Mouse (Mus musculus): ENCODE results near the gene Mrpl12.
A peak's percentile ranks its signal among the peaks of the same experiment; 100 is the strongest.

The Mrpl12 gene

GRCm38 (mm10) chr11:120484265-120484981 lies at the start of gene Mrpl12:
TSS of gene Mrpl12 (plus strand) at chr11:120484613.
- peak; percentile 85 to 87 for DNase-seq

GRCm38 (mm10) chr11:120437152-120437856 lies 47.1 kb upstream of the Mrpl12 start, which contains the start of gene Nploc4:
TSS of gene Nploc4 (minus strand) at chr11:120437708.
- peak; percentile 89 to 91 for DNase-seq

- no peak for DNase-seq
Measured at GRCm38 (mm10) chr11:120437857-120438385, 46.5 kb upstream of the Mrpl12 start.

- DNase-seq, result no peak
Measured at GRCm38 (mm10) chr11:120442344-120442743, 42.1 kb upstream of the Mrpl12 start, which contains the start of gene Tspan10. TSS of gene Tspan10 (plus strand) at chr11:120442644.

- no peak for DNase-seq
Measured at GRCm38 (mm10) chr11:120442765-120443280, 41.6 kb upstream of the Mrpl12 start.

- no peak for DNase-seq
Measured at GRCm38 (mm10) chr11:120444106-120444505, 40.3 kb upstream of the Mrpl12 start.

GRCm38 (mm10) chr11:120445475-120445874 lies 38.9 kb upstream of the Mrpl12 start:
- DNase-seq, result no peak

- no peak for DNase-seq
Measured at GRCm38 (mm10) chr11:120447179-120447578, 37.2 kb upstream of the Mrpl12 start.

- DNase-seq, result no peak
Measured at GRCm38 (mm10) chr11:120452246-120452645, 32.2 kb upstream of the Mrpl12 start.

GRCm38 (mm10) chr11:120453306-120453705 lies 31.1 kb upstream of the Mrpl12 start, which contains the start of gene Pde6g:
TSS of gene Pde6g (minus strand) at chr11:120453500.
- no peak for DNase-seq

- no peak for DNase-seq
Measured at GRCm38 (mm10) chr11:120454965-120455364, 29.4 kb upstream of the Mrpl12 start.

- no peak for DNase-seq
Measured at GRCm38 (mm10) chr11:120455413-120455812, 29.0 kb upstream of the Mrpl12 start.

GRCm38 (mm10) chr11:120457370-120457769 lies 27.0 kb upstream of the Mrpl12 start:
- DNase-seq, result no peak

- peak; percentile 72 to 75 for DNase-seq
Measured at GRCm38 (mm10) chr11:120457772-120458751, 26.4 kb upstream of the Mrpl12 start, which contains the start of the genes Oxld1 and Ccdc137. TSS of gene Oxld1 (minus strand) at chr11:120458068. TSS of gene Ccdc137 (plus strand) at chr11:120458115.

GRCm38 (mm10) chr11:120458847-120459597 lies 25.4 kb upstream of the Mrpl12 start:
- DNase-seq, result no peak

GRCm38 (mm10) chr11:120463536-120463935 lies 20.9 kb upstream of the Mrpl12 start:
- no peak for DNase-seq

GRCm38 (mm10) chr11:120464365-120464764 lies 20.0 kb upstream of the Mrpl12 start:
- DNase-seq, result no peak

- no peak for DNase-seq
Measured at GRCm38 (mm10) chr11:120465521-120465920, 18.9 kb upstream of the Mrpl12 start.

- peak; percentile 94 to 97 for DNase-seq
Measured at GRCm38 (mm10) chr11:120467051-120467735, 17.2 kb upstream of the Mrpl12 start, which contains the start of gene Arl16. TSS of gene Arl16 (minus strand) at chr11:120467607.

- no peak for DNase-seq
Measured at GRCm38 (mm10) chr11:120467736-120468092, 16.7 kb upstream of the Mrpl12 start.

- no peak for DNase-seq
Measured at GRCm38 (mm10) chr11:120472052-120472451, 12.4 kb upstream of the Mrpl12 start.
